Mouse (Mus musculus) layer of hippocampus, adult 2 months (tissue): ENCODE results near the gene Atrn. TPM values are rescaled to one million over a fixed set of nuclear protein-coding genes. Genes with fewer than 3 reads are reported as not detected.
"Not testable (repeated sequence)": the region's sequence is repeated elsewhere in the genome, so short reads cannot be mapped to it uniquely, and the experiment has no call there.

ENCODE experiments used
- DNase-seq, 2 experiments: peaks; one replicate each; pipeline ENCODE4 v3.0.0; 2022; ENCODE audit warnings: low spot score in 2 of 2
- H3K27ac ChIP-seq: fragments of 200-600 bp; 2 replicates; pipeline ENCODE4 v1.8.1; 2022
- H3K4me3 ChIP-seq: fragments of 200-600 bp; 2 replicates; pipeline ENCODE4 v1.8.1; 2022; ENCODE audit warnings: mild to moderate bottlenecking
- CTCF ChIP-seq: fragments of 200-600 bp; conservative IDR thresholded peaks from 2 replicates; pipeline ENCODE4 v1.8.1; 2022; ENCODE audit warnings: antibody characterized with exemption, mild to moderate bottlenecking, moderate library complexity
- total RNA-seq, 2 experiments: library from RNA; stranded (reverse); gene quantifications; 2 replicates each; pipeline ENCODE4 v1.2.3; 2021

Atrn gene
- total RNA-seq, 2 experiments from 2014 or later: 111 to 113 TPM

GRCm38 (mm10) chr2:130972386-130972785 lies 66.1 kb downstream of the Atrn start:
- Histone ChIP-seq H3K4me3 (no peak overlapping the region), H3K27ac (no peak overlapping the region)
- TF ChIP-seq CTCF: no peak
- DNase-seq: no peak

DNA sequence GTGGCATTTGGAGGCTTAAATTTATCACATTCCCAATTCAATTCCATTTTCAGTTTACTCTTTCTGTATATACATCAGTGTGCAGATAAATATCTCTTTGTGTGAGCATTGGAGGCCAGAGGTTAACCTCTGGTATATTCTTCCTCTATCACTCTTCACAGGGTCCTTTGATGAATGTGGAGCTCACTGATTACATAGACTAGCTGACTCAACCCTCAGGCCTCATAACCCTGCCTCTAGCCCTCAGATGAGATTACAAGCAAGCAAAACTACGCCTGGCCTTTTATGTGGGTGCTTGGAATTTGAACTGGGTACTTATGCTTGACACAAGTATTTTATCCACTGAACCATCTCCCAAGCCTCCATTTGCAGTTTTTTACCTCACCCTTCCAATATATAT lies 68.6 kb downstream of the Atrn start:
- H3K4me3 ChIP-seq: no peak overlapping the region
- H3K27ac ChIP-seq: no peak overlapping the region
- no peak for TF ChIP-seq CTCF
- DNase-seq: no peak

DNA sequence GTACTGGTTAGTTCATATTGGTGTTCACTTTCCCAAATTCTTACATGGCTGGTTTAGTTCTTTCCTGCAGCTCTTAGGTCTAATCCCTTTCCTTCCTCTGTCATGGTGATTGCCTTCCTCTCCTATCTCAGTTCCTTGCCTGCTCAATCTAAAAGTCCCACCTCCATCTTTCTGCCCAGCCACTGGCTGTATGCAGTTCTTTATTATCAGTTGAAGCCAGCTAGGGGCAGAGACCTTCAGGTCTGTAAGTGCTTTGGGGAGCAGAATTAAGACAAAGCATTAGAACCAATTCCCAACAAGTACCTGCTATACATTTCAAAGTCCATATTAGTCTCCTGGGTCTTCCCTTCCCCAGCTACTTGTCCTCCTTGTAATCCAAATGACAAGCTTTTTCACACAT lies 71.3 kb downstream of the Atrn start:
- no peak for TF ChIP-seq CTCF
- no peak for DNase-seq
- no peak overlapping the region for H3K4me3 ChIP-seq

DNA sequence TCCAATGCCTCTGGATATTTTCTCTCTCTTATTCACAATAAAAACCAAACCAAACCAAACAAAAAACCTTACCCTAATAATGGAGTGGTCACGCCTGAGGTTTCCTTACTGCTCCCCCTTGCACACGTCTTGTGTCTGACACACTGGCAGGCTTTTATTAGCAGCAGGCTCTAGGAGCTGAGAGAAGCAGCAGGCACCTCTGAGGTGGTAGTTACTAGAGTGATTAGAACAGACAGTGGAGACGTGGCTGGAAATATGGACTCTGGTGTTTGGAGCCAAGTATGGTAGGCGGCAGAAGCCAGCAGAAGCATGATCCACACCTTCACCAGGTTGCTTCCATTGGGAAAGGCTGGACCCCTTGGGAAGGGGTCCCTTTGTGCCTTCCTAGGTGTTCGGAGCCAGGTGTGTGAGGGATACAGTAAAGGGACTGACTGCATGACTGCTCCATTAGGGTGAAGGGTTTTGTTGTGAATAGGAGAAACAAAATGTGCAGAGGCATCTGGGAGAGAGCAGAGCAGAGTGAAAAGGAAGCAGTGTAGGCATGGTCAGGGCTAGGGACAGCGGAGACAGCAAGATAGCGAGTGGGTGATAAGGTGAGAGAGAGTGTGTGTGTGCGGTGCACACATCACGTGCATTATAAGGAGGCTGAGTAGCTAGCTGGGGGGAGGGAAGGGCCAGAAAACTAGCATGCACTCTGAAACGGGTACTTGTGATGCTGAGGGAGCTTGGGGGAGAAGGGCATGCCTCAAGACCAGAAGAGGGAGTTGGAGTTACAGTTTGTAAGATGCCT lies 72.0 kb downstream of the Atrn start:
- TF ChIP-seq CTCF: no peak
- no peak for DNase-seq
- H3K4me3 ChIP-seq: no peak overlapping the region
- no peak overlapping the region for H3K27ac ChIP-seq

More for the DNA sequence above, 71.3 kb downstream of the Atrn start:
- no peak overlapping the region for H3K27ac ChIP-seq

DNA sequence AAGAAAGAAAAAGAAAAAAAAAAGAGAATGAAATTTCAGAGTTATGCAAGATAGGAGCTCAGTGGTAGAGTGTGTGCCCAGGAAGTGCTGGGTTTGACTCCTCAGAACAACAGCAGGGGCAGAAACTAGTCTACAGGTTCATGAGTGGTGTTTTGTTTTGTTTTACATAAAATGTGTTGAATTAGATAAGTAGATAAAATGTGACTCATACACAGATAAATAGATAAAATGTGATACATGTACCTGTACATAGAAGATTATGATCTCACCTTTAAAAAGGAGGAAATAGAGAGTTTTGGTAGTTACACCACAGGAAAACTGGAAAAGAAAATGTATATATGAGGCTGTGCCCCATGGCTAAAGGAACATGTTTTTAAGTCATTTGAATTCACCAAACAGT lies 72.8 kb downstream of the Atrn start:
- TF ChIP-seq CTCF: no peak
- DNase-seq: no peak
- Histone ChIP-seq H3K27ac (no peak overlapping the region), H3K4me3 (no peak overlapping the region)

DNA sequence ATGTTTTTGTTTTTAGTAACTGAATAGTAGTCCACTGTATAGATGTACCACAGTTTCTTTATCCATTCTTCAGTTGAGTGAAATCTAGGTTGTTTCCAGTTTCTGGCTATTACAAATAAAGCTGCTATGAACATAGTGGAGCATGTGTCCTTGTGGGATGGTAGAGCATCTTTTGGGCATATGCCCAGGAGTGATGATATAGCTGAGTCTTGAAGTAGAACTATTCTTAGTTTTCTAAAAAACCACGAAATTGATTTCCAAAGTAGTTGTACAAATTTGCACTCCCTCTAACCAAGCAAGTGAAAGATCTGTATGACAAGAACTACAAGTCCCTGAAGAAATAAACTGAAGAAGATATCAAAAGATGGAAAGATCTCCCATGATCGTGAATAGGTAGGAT lies 86.5 kb downstream of the Atrn start:
- H3K4me3 ChIP-seq: no peak overlapping the region
- no peak overlapping the region for H3K27ac ChIP-seq
- DNase-seq: peak; percentile 21 to 36
- TF ChIP-seq CTCF: no peak

- no peak overlapping the region for H3K4me3 ChIP-seq
- no peak for DNase-seq
- H3K27ac ChIP-seq: no peak overlapping the region
- no peak for TF ChIP-seq CTCF
Observed at GRCm38 (mm10) chr2:131009123-131009522, 102.8 kb downstream of the Atrn start.

DNA sequence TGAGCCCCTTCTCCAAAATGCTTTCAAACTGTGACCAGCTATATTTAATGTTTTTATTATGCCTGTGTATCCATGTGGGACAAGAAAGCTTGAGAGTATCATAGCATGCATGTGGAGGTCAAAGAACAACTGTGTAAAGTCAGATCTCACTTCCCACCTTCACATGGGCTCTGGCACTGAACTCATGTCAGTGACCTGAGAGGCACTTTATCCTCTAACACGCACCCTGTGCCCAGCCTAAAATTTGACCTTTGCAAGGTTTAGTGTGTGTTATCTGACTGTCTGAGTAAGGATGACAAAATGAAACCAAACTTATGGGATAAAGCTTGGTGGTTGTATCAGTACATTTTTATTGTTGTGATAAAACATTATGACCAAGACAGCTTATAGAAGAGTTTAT lies 104.3 kb downstream of the Atrn start:
- no peak for DNase-seq
- Histone ChIP-seq H3K27ac (no peak overlapping the region), H3K4me3 (no peak overlapping the region)
- TF ChIP-seq CTCF: no peak

GRCm38 (mm10) chr2:131025230-131025629 lies 118.9 kb downstream of the Atrn start:
- DNase-seq: no peak
- Histone ChIP-seq H3K4me3 (no peak overlapping the region), H3K27ac (no peak overlapping the region)
- TF ChIP-seq CTCF: no peak

GRCm38 (mm10) chr2:131026941-131027340 lies 120.6 kb downstream of the Atrn start:
- TF ChIP-seq CTCF: no peak
- DNase-seq: no peak
- no peak overlapping the region for H3K4me3 ChIP-seq
- H3K27ac ChIP-seq: no peak overlapping the region

DNA sequence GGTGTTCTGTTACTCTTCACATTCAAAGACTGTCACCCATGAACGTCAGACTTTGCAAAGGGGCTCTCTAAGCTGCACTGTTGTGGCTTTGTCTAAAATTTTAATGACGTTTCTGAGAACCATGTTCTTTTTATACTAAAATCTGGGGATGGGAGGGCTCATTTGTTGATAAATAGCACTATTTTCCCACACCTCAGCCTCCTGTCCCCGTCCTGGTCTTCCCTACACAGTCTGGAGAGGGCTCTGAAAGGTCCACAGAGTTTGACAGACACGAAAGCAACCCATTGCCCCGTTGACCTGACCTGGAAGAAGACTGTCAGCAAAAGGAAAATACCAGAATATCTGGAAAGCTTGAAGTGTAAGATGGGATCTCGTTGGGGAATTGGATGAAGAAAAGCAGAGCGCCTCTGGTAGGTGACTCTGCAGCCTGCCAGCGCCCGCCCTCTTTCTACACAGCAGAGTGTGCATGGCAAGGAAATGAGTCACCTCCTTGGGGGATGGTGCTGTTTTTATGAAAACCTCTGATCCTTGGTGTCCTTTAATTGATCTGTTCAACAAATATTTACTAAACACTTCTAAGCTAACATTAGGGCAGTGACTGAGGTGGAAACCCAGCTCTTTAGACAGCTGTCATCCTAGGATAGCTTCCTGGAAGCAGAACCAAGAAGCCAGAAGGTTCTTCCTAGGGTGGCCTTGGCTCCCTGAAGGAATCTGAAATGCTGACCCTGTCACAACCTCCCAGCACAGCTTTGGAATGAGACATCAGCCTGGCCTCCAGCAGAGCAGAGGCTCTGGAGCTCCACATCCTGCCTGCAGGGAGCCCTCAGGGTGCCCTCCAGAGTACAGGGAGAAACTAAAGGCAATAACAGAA lies 123.0 kb downstream of the Atrn start:
- no peak for DNase-seq
- TF ChIP-seq CTCF: no peak
- Histone ChIP-seq H3K27ac (no peak overlapping the region), H3K4me3 (no peak overlapping the region)

GRCm38 (mm10) chr2:131030561-131030960 lies 124.3 kb downstream of the Atrn start:
- TF ChIP-seq CTCF: no peak
- DNase-seq: no peak
- H3K4me3 ChIP-seq: no peak overlapping the region
- no peak overlapping the region for H3K27ac ChIP-seq

GRCm38 (mm10) chr2:131030998-131031397 lies 124.7 kb downstream of the Atrn start:
- DNase-seq: no peak
- Histone ChIP-seq H3K27ac (no peak overlapping the region), H3K4me3 (no peak overlapping the region)
- TF ChIP-seq CTCF: no peak

- not testable (repeated sequence) for H3K4me3 ChIP-seq, H3K27ac ChIP-seq, DNase-seq
Observed at GRCm38 (mm10) chr2:131031406-131031805, 125.1 kb downstream of the Atrn start.
